Mouse (Mus musculus) thymus, adult 2 months (tissue): ENCODE measurements around the gene Dcst2.

Experiments
- CTCF ChIP-seq: fragments of 200-500 bp; IDR thresholded peaks from 2 replicates; pipeline ENCODE4 v1.5.1; 2012; ENCODE audit warnings: mild to moderate bottlenecking, control low read depth, low read length, moderate library complexity, borderline replicate concordance; ENCODE audit not compliant: control insufficient read depth, poor library complexity, insufficient read depth; ENCODE audit errors: extremely low read depth
- POLR2A ChIP-seq: fragments of 200-500 bp; IDR thresholded peaks from 2 replicates; pipeline ENCODE4 v1.6.1; 2012; ENCODE audit warnings: mild to moderate bottlenecking, low read length, control low read depth, moderate library complexity; ENCODE audit not compliant: control insufficient read depth, poor library complexity, insufficient read depth; ENCODE audit errors: extremely low read depth

- TF ChIP-seq CTCF (no peak), POLR2A (no peak)
Measured at GRCm38 (mm10) chr3:89325882-89326281, 35.9 kb upstream of the Dcst2 start.
